Mouse (Mus musculus): ENCODE data around the gene Tnfsf15. TPM values are rescaled to one million over a fixed set of nuclear protein-coding genes. Genes with fewer than 3 reads are reported as not detected.

Gene Tnfsf15
- polyA plus RNA-seq, 1 experiment from 2014 or later, result 0.05 TPM

DNA sequence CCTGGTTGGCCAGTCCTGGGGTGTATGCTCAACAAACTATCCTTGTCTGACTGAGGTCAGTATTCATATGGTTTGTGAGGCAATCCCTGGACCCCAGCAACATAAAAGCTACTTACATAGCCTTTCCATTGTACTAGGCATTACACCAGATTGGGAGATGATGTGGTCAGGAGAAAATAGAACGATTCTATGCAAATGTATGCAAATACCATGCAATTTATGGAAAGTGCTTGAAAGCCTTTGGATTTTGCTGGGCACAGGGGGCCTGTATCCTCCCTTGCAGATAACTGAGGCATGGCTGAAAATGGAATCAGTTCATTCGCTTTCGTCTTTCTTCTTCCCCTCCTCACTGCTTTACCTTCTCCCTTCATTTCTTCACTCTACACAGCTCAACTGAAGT is 63.4 kb downstream of the Tnfsf15 start:
- ATAC-seq (ENCODE audit: extremely low read depth, insufficient number of reproducible peaks, low FRiP score, low TSS enrichment), result no peak
- no peak overlapping the region for H3K4me3 ChIP-seq
- H3K4me1 ChIP-seq, result no peaks in the 10 kb centered on the region
- no peaks in the 10 kb centered on the region for H3K9me3 ChIP-seq
- no peaks in the 10 kb centered on the region for H3K36me3 ChIP-seq
- H3K4me2 ChIP-seq, result no peak overlapping the region
- WGBS, result 75% methylated on average over 3 of the region's 3 CpGs
- no peak overlapping the region for H3K27ac ChIP-seq (replicated peaks)
- no peak overlapping the region for H3K9ac ChIP-seq
- peaks cover 8% of the 10 kb centered on the region for H3K27me3 ChIP-seq (replicated peaks)

Other genes starting within 250 kb of the Tnfsf15 start
- 1.7 and 2.8 TPM in 2 replicates for gene Whrn, start 249.1 kb downstream of the Tnfsf15 start, polyA plus RNA-seq (2015; fragmentation: Nextera tagmentation; extraction: Ambion mirVana)
- 188 and 212 TPM in 2 replicates for gene Atp6v1g1, start 200.3 kb downstream of the Tnfsf15 start, polyA plus RNA-seq (2015; fragmentation: Nextera tagmentation; extraction: Ambion mirVana)
- gene Tmem268, start 186.3 kb downstream of the Tnfsf15 start, polyA plus RNA-seq (2015; fragmentation: Nextera tagmentation; extraction: Ambion mirVana), result 4.0 and 4.1 TPM in 2 replicates
- not detected in 2 replicates for gene Gm11213, start 139.9 kb downstream of the Tnfsf15 start, polyA plus RNA-seq (2015; fragmentation: Nextera tagmentation; extraction: Ambion mirVana)
- not detected in 2 replicates for gene Tex48, start 122.7 kb downstream of the Tnfsf15 start, polyA plus RNA-seq (2015; fragmentation: Nextera tagmentation; extraction: Ambion mirVana)
- not detected in 2 replicates for gene Gm11214, start 81.7 kb downstream of the Tnfsf15 start, polyA plus RNA-seq (2015; fragmentation: Nextera tagmentation; extraction: Ambion mirVana)
- gene Tnfsf8, start 116.2 kb upstream of the Tnfsf15 start, polyA plus RNA-seq (2015; fragmentation: Nextera tagmentation; extraction: Ambion mirVana), result not detected in 2 replicates

Measured in heart, embryonic 13.5 days (tissue).